Mouse (Mus musculus) thymus, adult 2 months (tissue): ENCODE measurements around the gene Phf21a.

ENCODE experiments used
- CTCF ChIP-seq: fragments of 200-500 bp; IDR thresholded peaks from 2 replicates; pipeline ENCODE4 v1.5.1; 2012; ENCODE audit warnings: mild to moderate bottlenecking, control low read depth, low read length, moderate library complexity, borderline replicate concordance; ENCODE audit not compliant: control insufficient read depth, poor library complexity, insufficient read depth; ENCODE audit errors: extremely low read depth
- POLR2A ChIP-seq: fragments of 200-500 bp; IDR thresholded peaks from 2 replicates; pipeline ENCODE4 v1.6.1; 2012; ENCODE audit warnings: mild to moderate bottlenecking, low read length, control low read depth, moderate library complexity; ENCODE audit not compliant: control insufficient read depth, poor library complexity, insufficient read depth; ENCODE audit errors: extremely low read depth

DNA sequence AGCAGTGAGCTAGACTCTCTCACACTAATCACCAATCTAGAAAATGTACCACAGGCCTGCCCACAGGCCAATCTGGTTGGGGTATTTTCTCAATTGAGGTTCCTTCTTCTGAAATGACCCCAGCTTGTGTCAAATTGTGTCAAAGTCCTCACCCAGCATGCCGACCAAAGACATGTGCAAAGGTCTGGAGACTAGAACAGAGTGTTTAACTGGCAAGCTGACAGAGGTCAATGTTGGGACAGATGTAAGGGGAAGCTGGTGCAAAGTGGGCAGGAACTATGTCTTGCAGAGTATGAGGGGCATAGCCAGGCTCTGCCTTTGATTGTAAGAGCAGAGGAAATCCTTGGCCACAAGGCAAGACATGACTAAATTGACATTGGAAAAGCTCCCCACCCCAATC is 7.2 kb upstream of the Phf21a start:
- TF ChIP-seq CTCF (no peak), POLR2A (no peak)
